Mouse (Mus musculus) cortical plate, adult 2 months (tissue): ENCODE data around the gene Rtn4.

ENCODE experiments used
- CTCF ChIP-seq: fragments of 200-500 bp; IDR thresholded peaks from 2 replicates; pipeline ENCODE4 v1.5.1; 2011; ENCODE audit warnings: mild to moderate bottlenecking, control low read depth, low read length; ENCODE audit not compliant: insufficient read depth; ENCODE audit errors: extremely low read depth
- POLR2A ChIP-seq: fragments of 200-500 bp; IDR thresholded peaks from 2 replicates; pipeline ENCODE4 v1.6.1; 2011; ENCODE audit warnings: mild to moderate bottlenecking, low read length, control low read depth; ENCODE audit not compliant: insufficient read depth; ENCODE audit errors: extremely low read depth

- TF ChIP-seq CTCF (no peak), POLR2A (no peak)
Measured at GRCm38 (mm10) chr11:29746203-29746602, 53.5 kb downstream of the Rtn4 start.
